19 mouse cellular contexts compared by ENCODE assay signal in genomic region chr16:9978173-9978572, GRCm38 (mm10). TPM values are rescaled to one million over a fixed set of nuclear protein-coding genes. Genes with fewer than 3 reads are reported as not detected.
"Had no signal": no experiment of that assay in that cellular context is flagged by ENCODE, and none has a peak within 500 bp of the region (broad histone marks: within the 10 kb centered on the region; RNA-seq: fewer than 3 reads in every experiment).

No protein-coding gene starts in this region.

- DNase-seq: kidney, postnatal 10 days; kidney, postnatal 36 days; liver, embryonic 13.5 days; lung, adult 2 months; lung, postnatal 14 days; lung, postnatal 4 days; midbrain, embryonic 14.5 days; right cerebral cortex, adult 18-20 months; right cerebral cortex, postnatal 14 days; right cerebral cortex, postnatal 4 days; thymus, adult 2 months; thymus, postnatal 14 days; thymus, postnatal 4 days had no signal

- H3K9me3 ChIP-seq: liver, embryonic 13.5 days; neural tube, embryonic 12.5 days; neural tube, embryonic 15.5 days had no signal

- H3K27ac ChIP-seq: left cerebral cortex, adult 2 months; liver, embryonic 13.5 days; neural tube, embryonic 12.5 days; neural tube, embryonic 15.5 days; stomach, postnatal 0 days had no signal

- H3K4me1 ChIP-seq: liver, embryonic 13.5 days; neural tube, embryonic 12.5 days; neural tube, embryonic 15.5 days had no signal

- H3K36me3 ChIP-seq: liver, embryonic 13.5 days; neural tube, embryonic 12.5 days; neural tube, embryonic 15.5 days had no signal

- H3K4me3 ChIP-seq: left cerebral cortex, adult 2 months; liver, embryonic 13.5 days; neural tube, embryonic 12.5 days; neural tube, embryonic 15.5 days had no signal

- H3K27me3 ChIP-seq: liver, embryonic 13.5 days; neural tube, embryonic 12.5 days; neural tube, embryonic 15.5 days had no signal

RNA-seq across cellular contexts. Expression of gene Grin2a, which starts 17.2 kb away (rescaled TPM):
- polyA plus RNA-seq: liver, adult 2 months; liver, embryonic 16.5 days; stomach, postnatal 0 days had no signal
